Mouse (Mus musculus) cortical plate, adult 2 months (tissue): ENCODE measurements around the gene Abca13. TPM values are rescaled to one million over a fixed set of nuclear protein-coding genes. Genes with fewer than 3 reads are reported as not detected.

ENCODE experiments used
- H3K27ac ChIP-seq: fragments of 200-500 bp; 2 replicates; pipeline ENCODE4 v1.5.1; 2012; ENCODE audit warnings: low read length, control low read depth, inconsistent platforms; ENCODE audit not compliant: insufficient read depth
- H3K4me1 ChIP-seq: fragments of 200-500 bp; 2 replicates; pipeline ENCODE4 v1.6.1; 2011; ENCODE audit warnings: low read length; ENCODE audit not compliant: control insufficient read depth, insufficient read depth
- H3K4me3 ChIP-seq: fragments of 200-500 bp; 2 replicates; pipeline ENCODE4 v1.5.1; 2011; ENCODE audit warnings: mild to moderate bottlenecking, low read length, control low read depth; ENCODE audit not compliant: insufficient read depth
- CTCF ChIP-seq: fragments of 200-500 bp; IDR thresholded peaks from 2 replicates; pipeline ENCODE4 v1.5.1; 2011; ENCODE audit warnings: mild to moderate bottlenecking, control low read depth, low read length; ENCODE audit not compliant: insufficient read depth; ENCODE audit errors: extremely low read depth
- POLR2A ChIP-seq: fragments of 200-500 bp; IDR thresholded peaks from 2 replicates; pipeline ENCODE4 v1.6.1; 2011; ENCODE audit warnings: mild to moderate bottlenecking, low read length, control low read depth; ENCODE audit not compliant: insufficient read depth; ENCODE audit errors: extremely low read depth
- polyA plus RNA-seq: library from polyadenylated mRNA; depleted of rRNA; stranded (reverse); fragments of >200 nt; gene quantifications from 2 replicates; pipeline ENCODE4 v1.2.3, GENCODE M21; 2012; rRNA removed

Abca13 gene
- polyA plus RNA-seq, 1 experiment: 0.04 TPM

GRCm38 (mm10) chr11:9622888-9623287 is 431.1 kb downstream of the Abca13 start:
- H3K27ac ChIP-seq: no peak overlapping the region
- H3K4me3 ChIP-seq: no peak overlapping the region
- H3K4me1 ChIP-seq: no peaks in the 10 kb centered on the region
- TF ChIP-seq POLR2A: no peak
- TF ChIP-seq CTCF: no peak

DNA sequence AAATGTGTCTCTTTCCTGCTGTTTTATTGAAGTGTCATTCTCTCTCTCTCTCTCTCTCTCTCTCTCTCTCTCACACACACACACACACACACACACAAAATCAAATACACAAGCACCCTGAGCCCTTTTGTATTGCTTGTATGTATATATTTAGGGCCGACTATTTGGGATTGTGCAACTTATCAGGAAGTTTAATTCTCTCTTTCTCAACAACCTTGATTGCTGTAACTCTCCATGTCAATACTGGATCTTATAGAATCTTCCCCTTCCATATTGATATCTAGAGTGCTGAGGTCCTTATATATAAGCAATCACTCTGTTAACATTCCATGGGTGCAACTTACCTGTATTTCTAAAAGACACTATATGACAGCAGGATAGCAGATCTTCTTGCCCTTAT is 433.0 kb downstream of the Abca13 start:
- Histone ChIP-seq H3K27ac (no peak overlapping the region), H3K4me1 (no peaks in the 10 kb centered on the region), H3K4me3 (no peak overlapping the region)
- no peak for TF ChIP-seq POLR2A
- no peak for TF ChIP-seq CTCF

GRCm38 (mm10) chr11:9625812-9626211 is 434.1 kb downstream of the Abca13 start:
- H3K4me3 ChIP-seq: no peak overlapping the region
- H3K27ac ChIP-seq: no peak overlapping the region
- no peak for TF ChIP-seq CTCF
- TF ChIP-seq POLR2A: no peak
- H3K4me1 ChIP-seq: no peaks in the 10 kb centered on the region

DNA sequence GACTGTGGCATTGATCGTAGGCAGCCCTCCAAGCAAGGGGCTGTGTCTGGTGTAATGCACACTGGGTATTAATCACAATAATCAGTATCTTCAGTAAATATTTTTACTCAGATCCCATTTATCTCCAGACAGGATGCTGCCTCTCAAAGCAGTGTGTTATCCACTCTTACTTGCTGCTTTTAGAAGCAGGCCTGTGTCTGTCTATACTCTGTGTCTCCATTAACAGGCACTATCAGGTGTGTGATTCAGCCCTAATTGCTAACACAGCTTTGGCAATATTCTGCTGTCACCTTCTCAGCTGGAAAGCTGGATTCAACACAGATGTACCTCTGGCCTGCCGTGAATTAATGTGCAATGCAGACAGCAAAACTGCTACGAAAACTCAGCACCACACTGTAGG is 455.5 kb downstream of the Abca13 start:
- Histone ChIP-seq H3K4me3 (no peak overlapping the region), H3K27ac (no peak overlapping the region), H3K4me1 (no peaks in the 10 kb centered on the region)
- TF ChIP-seq CTCF (no peak), POLR2A (no peak)

- no peak overlapping the region for H3K27ac ChIP-seq
- TF ChIP-seq POLR2A (no peak), CTCF (no peak)
- H3K4me3 ChIP-seq: no peak overlapping the region
- H3K4me1 ChIP-seq: no peaks in the 10 kb centered on the region
Observed at GRCm38 (mm10) chr11:9647991-9648390, 456.2 kb downstream of the Abca13 start.

- TF ChIP-seq POLR2A (no peak), CTCF (no peak)
- Histone ChIP-seq H3K4me3 (no peak overlapping the region), H3K4me1 (no peaks in the 10 kb centered on the region), H3K27ac (no peak overlapping the region)
Observed at GRCm38 (mm10) chr11:9666648-9667255, 475.0 kb downstream of the Abca13 start.

DNA sequence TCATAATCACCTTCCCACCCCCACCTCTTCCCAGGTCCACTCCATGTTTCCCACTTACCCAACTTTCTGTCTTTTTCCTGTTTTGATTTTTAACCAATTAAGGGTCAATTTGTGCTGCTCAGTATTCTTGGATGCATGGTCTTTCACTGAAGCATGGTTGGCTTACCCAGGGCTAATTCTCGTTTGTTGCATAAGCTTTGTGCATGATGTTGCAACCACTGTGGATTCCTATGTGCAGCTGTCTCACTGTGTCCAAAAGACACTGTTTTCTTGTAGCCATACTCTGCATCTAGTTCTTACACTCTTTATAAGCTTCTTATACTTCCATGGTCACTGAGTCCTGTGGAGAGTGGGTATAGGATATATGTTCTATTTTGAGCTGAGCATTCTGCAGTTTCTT is 477.7 kb downstream of the Abca13 start:
- no peak for TF ChIP-seq POLR2A
- no peak for TF ChIP-seq CTCF
- Histone ChIP-seq H3K4me1 (no peaks in the 10 kb centered on the region), H3K4me3 (no peak overlapping the region)

DNA sequence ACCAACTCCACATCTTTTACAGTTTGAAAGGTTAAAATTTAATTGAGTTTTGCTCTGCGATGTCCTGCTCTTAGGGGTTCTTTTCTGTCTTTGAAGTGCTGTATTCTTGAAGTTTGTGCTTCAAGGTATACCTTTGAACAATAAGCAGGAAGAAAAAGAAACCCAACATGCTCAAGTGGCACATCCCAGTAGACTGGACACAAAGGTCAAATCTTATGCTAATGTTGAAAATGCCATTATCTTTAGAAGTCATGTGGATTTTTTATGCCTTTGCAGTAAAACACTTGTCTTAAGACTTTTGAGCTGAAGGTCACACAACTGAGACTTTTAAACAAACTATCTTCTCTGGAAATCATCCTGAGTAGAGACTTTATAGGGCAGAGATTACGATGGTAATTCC is 493.2 kb downstream of the Abca13 start:
- no peak for TF ChIP-seq CTCF
- TF ChIP-seq POLR2A: no peak
- H3K4me3 ChIP-seq: no peak overlapping the region
- no peaks in the 10 kb centered on the region for H3K4me1 ChIP-seq
- H3K27ac ChIP-seq: no peak overlapping the region

More for the DNA sequence above, 477.7 kb downstream of the Abca13 start:
- no peak overlapping the region for H3K27ac ChIP-seq

GRCm38 (mm10) chr11:9705190-9705589 is 513.4 kb downstream of the Abca13 start:
- Histone ChIP-seq H3K4me3 (no peak overlapping the region), H3K27ac (no peak overlapping the region), H3K4me1 (no peaks in the 10 kb centered on the region)
- TF ChIP-seq CTCF: no peak
- no peak for TF ChIP-seq POLR2A

DNA sequence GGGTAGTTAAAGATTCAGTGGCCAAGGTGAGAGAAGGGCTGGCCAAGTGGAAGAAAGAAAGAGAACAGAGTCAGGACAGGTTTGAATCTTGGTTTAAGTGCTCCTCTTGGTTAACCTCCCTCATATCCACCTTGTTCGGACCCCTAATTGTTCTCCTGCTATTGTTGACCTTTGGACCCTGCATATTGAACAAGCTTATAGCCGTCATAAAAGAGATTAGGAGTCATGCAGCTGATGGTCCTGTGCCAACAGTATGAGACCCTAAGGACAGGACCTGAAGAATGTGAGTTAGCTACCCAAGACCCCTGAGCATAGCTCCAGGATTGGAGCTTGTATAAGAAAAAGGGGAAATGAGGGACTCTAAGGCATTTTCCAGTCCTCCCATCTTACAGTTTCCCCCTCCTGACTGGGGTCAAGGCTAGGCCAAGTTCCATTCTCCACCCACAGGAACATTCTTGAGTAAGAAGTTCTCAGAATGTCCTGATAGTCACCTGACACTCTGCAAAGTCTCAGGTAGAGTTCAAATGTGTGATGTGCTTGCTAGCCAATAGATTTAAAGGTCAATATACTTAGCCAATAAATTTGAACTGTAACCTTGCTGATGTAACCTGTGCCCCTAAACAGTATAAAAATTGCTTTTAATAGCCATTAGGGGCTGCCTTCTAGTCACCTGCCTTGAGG is 536.2 kb downstream of the Abca13 start:
- TF ChIP-seq POLR2A (no peak), CTCF (no peak)
- Histone ChIP-seq H3K4me3 (no peak overlapping the region), H3K4me1 (no peaks in the 10 kb centered on the region), H3K27ac (no peak overlapping the region)

DNA sequence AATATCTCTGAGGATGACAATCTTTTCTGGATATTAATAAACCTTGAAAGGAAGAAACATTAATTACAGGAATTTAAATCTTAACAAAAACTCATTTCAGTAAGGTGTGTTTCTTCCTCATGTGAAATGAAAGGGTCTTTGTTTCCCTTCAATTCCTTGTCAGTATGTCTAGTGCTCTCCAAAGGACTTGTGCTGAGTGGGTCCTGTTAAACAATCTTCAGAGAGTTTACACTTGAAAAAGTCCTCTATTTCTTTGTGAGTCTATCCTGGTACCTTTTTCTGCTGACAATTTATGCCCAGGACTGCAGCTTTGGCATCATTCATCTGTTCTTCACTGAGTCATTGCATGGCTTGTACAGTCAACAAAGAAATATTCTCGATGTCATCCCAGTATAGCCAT is 539.6 kb downstream of the Abca13 start:
- Histone ChIP-seq H3K4me1 (no peaks in the 10 kb centered on the region), H3K27ac (no peak overlapping the region), H3K4me3 (no peak overlapping the region)
- TF ChIP-seq POLR2A (no peak), CTCF (no peak)

Other genes with a start within 250 kb of the Abca13 start
- gene Pkd1l1, start 218.7 kb upstream of the Abca13 start, polyA plus RNA-seq: 0.06 TPM in 2 replicates
- gene Hus1, start 180.8 kb upstream of the Abca13 start, polyA plus RNA-seq: 12.1 and 12.8 TPM in 2 replicates
- gene Gm11992, start 143.3 kb upstream of the Abca13 start, polyA plus RNA-seq: 0.81 and 1.1 TPM in 2 replicates
- gene Sun3, start 143.0 kb upstream of the Abca13 start, polyA plus RNA-seq: 0.08 TPM in 1 of 2 replicates, not detected in the other
- 4.7 and 5.6 TPM in 2 replicates for gene Upp1, start 73.8 kb upstream of the Abca13 start, polyA plus RNA-seq